Mouse (Mus musculus) heart, embryonic 12.5 days (tissue): ENCODE measurements at regions not wholly inside any gene's neighbourhood (a gene's known extent, or its start where the extent isn't known, plus 50 kb on each side); places are given as distances from the start of the nearest gene placed in this dataset.
A peak's percentile ranks its signal among the peaks of the same experiment; 100 is the strongest.
"Not testable (repeated sequence)": the region's sequence is repeated elsewhere in the genome, so short reads cannot be mapped to it uniquely, and the experiment has no call there.

Experiments used
- ATAC-seq: fragments of 200-750 bp; cut with Nextera tagmentation; 2 replicates; pipeline ENCODE4 v1.8.0; 2017; ENCODE audit warnings: moderate TSS enrichment, moderate library complexity; ENCODE audit not compliant: insufficient number of reproducible peaks, low FRiP score
- H3K27ac ChIP-seq: fragments of 300-500 bp; sonication (generic); 2 replicates; pipeline ENCODE4 v1.5.1; 2016; ENCODE audit warnings: mild to moderate bottlenecking, moderate library complexity; ENCODE audit not compliant: poor library complexity, severe bottlenecking
- H3K27me3 ChIP-seq: fragments of 300-500 bp; sonication (generic); replicated peaks from 2 replicates; pipeline ENCODE4 v1.6.1; 2016; ENCODE audit warnings: mild to moderate bottlenecking, moderate library complexity
- H3K36me3 ChIP-seq: fragments of 300-500 bp; sonication (generic); 2 replicates; pipeline ENCODE4 v1.6.1; 2016; ENCODE audit warnings: mild to moderate bottlenecking, moderate library complexity
- H3K4me1 ChIP-seq: fragments of 300-500 bp; sonication (generic); replicated peaks from 2 replicates; pipeline ENCODE4 v1.6.1; 2016; ENCODE audit warnings: mild to moderate bottlenecking
- H3K4me2 ChIP-seq: fragments of 300-500 bp; sonication (generic); 2 replicates; pipeline ENCODE4 v1.6.1; 2016; ENCODE audit warnings: mild to moderate bottlenecking, moderate library complexity
- H3K4me3 ChIP-seq: fragments of 300-500 bp; sonication (generic); 2 replicates; pipeline ENCODE4 v1.5.1; 2016; ENCODE audit warnings: mild to moderate bottlenecking
- H3K9ac ChIP-seq: fragments of 300-500 bp; sonication (generic); 2 replicates; pipeline ENCODE4 v1.6.1; 2016; ENCODE audit warnings: mild to moderate bottlenecking, moderate library complexity
- H3K9me3 ChIP-seq: fragments of 300-500 bp; sonication (generic); replicated peaks from 2 replicates; pipeline ENCODE4 v1.6.1; 2016; ENCODE audit warnings: mild to moderate bottlenecking, moderate library complexity
- WGBS: fragments of 180-500 bp; shearing (Covaris S2); methylation state at CpG from one replicate; pipeline ENCODE4 v1.1.7; 2016; 5-methylcytosine and 5-hydroxymethylcytosine counted together

DNA sequence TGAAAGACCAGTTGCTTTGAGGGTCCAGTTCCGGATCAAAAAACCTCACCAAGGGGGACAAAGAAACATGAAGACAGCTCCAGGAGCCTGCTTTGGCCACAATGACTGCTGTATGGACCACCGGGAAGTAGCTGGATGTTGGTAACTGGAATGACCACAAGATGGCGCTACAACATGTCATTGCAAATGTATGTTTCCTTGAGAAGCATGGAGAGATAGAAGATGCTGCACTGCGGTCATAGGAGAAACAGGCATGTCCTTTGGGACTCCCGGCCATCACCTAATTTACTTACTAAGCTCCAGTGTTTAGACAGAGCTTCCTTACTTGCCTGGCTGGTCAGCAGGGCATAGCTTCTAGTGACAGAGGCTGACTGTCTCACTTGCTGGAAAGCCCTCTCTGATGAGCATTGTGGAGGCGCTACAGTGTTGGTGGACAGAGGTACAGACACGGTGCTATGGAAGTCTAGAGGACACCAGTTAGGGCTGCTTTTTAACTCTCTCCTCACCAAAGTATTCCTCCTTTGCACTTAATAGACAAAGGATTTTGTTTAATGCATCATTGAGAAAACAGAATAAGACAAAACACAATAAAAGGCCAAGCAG lies 118.2 kb downstream of the Tcp10c start:
- H3K9ac ChIP-seq: no peak overlapping the region
- H3K4me1 ChIP-seq: peaks cover 19% of the 10 kb centered on the region
- no peak overlapping the region for H3K27ac ChIP-seq
- H3K27me3 ChIP-seq: no peaks in the 10 kb centered on the region
- no peak for ATAC-seq
- no peaks in the 10 kb centered on the region for H3K9me3 ChIP-seq
- 13% methylated on average over 7 of the region's 7 CpGs for WGBS
- no peak overlapping the region for H3K4me3 ChIP-seq
- no peak overlapping the region for H3K4me2 ChIP-seq
- no peaks in the 10 kb centered on the region for H3K36me3 ChIP-seq

- H3K4me1 ChIP-seq: peaks cover 30% of the 10 kb centered on the region
- no peak overlapping the region for H3K27ac ChIP-seq
- no peaks in the 10 kb centered on the region for H3K27me3 ChIP-seq
- H3K9me3 ChIP-seq: no peaks in the 10 kb centered on the region
- H3K36me3 ChIP-seq: no peaks in the 10 kb centered on the region
- no peak overlapping the region for H3K4me2 ChIP-seq
- no peak overlapping the region for H3K4me3 ChIP-seq
- WGBS: 53% methylated on average over 14 of the region's 14 CpGs
- ATAC-seq: no peak
- H3K9ac ChIP-seq: no peak overlapping the region
Measured at GRCm38 (mm10) chr17:13474310-13475094, 120.1 kb downstream of the Tcp10c start.

DNA sequence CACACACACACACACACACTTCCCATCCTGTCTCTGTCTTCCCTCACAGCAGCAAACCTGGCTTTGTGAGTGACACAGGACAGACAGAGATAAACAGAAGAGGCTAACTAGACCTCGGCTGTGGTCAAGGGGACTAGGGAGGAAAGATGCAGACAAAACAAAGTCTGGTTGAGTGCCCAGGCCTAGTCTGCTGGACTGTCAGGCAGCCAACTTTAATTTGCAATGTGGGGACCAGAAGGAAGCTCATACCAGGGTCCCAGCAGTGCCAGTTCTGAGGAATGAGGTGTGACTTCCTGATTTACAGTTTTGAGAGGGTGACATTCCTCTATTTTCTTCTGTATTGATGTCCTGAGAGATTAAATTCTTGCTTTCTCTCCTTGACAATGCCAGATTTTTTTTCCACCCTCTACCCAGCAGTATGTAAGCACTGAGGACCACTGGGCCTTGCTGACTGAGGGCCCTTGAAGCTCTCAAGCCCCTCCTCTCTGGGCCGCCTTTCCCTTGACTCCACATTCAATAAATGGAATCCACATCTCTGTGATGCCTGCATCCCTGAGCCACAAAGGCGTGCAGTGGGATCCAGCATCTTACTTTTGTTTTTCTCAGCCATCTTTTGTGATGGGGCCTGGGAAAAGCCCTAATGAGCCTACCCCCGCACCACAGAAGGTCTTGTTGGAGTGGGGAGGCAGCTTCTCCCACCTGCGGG lies 124.6 kb downstream of the Tcp10c start:
- H3K9me3 ChIP-seq: no peaks in the 10 kb centered on the region
- no peaks in the 10 kb centered on the region for H3K36me3 ChIP-seq
- H3K27me3 ChIP-seq: no peaks in the 10 kb centered on the region
- H3K4me2 ChIP-seq: no peak overlapping the region
- peaks cover 44% of the 10 kb centered on the region for H3K4me1 ChIP-seq
- ATAC-seq: no peak
- 30% methylated on average over 5 of the region's 5 CpGs for WGBS
- H3K27ac ChIP-seq: peak overlapping the region; percentile 2; the same call in 1 of the 2 replicates
- H3K9ac ChIP-seq: no peak overlapping the region
- H3K4me3 ChIP-seq: no peak overlapping the region

- 45% methylated on average over 11 of the region's 12 CpGs for WGBS
- Histone ChIP-seq H3K4me1 (peaks cover 38% of the 10 kb centered on the region), H3K9me3 (no peaks in the 10 kb centered on the region), H3K4me3 (no peak overlapping the region), H3K27me3 (no peaks in the 10 kb centered on the region), H3K9ac (peak overlapping the region; percentile 18; the same call in 1 of the 2 replicates), H3K27ac (0 out of 2 replicates have a peak overlapping the region, but pooled peaks have one; percentile 2), H3K4me2 (no peak overlapping the region), H3K36me3 (no peaks in the 10 kb centered on the region)
- no peak for ATAC-seq
Measured at GRCm38 (mm10) chr17:13479572-13480063, 125.2 kb downstream of the Tcp10c start.

GRCm38 (mm10) chr17:13481445-13482085 lies 127.2 kb downstream of the Tcp10c start:
- H3K4me3 ChIP-seq: no peak overlapping the region
- no peaks in the 10 kb centered on the region for H3K36me3 ChIP-seq
- H3K27me3 ChIP-seq: no peaks in the 10 kb centered on the region
- ATAC-seq: no peak
- no peak overlapping the region for H3K4me2 ChIP-seq
- H3K9me3 ChIP-seq: no peaks in the 10 kb centered on the region
- H3K27ac ChIP-seq: no peak overlapping the region
- WGBS: 66% methylated on average over 7 of the region's 7 CpGs
- H3K9ac ChIP-seq: no peak overlapping the region
- H3K4me1 ChIP-seq: peaks cover 35% of the 10 kb centered on the region

DNA sequence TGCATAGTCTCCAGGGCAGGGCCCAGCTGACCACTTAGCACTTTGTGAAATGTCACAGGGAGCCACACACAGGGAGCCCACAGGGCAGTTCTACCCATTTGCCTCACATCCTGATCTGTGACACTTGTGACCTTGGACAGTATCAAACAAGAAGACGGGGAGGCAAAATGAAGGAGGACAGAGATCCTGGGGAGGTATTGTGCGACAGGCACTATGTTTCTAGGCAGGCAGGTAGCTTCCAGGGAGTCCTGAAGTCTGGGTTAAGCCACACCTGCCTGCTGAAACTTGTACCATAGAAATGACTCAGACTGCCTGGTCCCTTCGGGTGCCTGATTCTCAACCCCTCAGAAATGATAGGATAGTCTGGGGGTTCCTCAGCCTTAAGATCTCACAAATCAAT lies 127.8 kb downstream of the Tcp10c start:
- Histone ChIP-seq H3K27ac (no peak overlapping the region), H3K9me3 (no peaks in the 10 kb centered on the region), H3K4me2 (no peak overlapping the region), H3K9ac (no peak overlapping the region), H3K36me3 (no peaks in the 10 kb centered on the region), H3K27me3 (no peaks in the 10 kb centered on the region), H3K4me1 (peaks cover 36% of the 10 kb centered on the region), H3K4me3 (no peak overlapping the region)
- no peak for ATAC-seq
- WGBS: 80% methylated on average over 3 of the region's 3 CpGs

- Histone ChIP-seq H3K4me1 (peaks cover 31% of the 10 kb centered on the region), H3K9ac (no peak overlapping the region), H3K9me3 (no peaks in the 10 kb centered on the region), H3K4me2 (no peak overlapping the region; the same call in 1 of the 2 replicates), H3K4me3 (no peak overlapping the region), H3K36me3 (no peaks in the 10 kb centered on the region), H3K27me3 (no peaks in the 10 kb centered on the region), H3K27ac (peak overlapping the region; percentile 94)
- 45% methylated on average over 10 of the region's 10 CpGs for WGBS
- ATAC-seq: peak; percentile 89
Measured at GRCm38 (mm10) chr17:13487291-13488215, 133.2 kb downstream of the Tcp10c start.

DNA sequence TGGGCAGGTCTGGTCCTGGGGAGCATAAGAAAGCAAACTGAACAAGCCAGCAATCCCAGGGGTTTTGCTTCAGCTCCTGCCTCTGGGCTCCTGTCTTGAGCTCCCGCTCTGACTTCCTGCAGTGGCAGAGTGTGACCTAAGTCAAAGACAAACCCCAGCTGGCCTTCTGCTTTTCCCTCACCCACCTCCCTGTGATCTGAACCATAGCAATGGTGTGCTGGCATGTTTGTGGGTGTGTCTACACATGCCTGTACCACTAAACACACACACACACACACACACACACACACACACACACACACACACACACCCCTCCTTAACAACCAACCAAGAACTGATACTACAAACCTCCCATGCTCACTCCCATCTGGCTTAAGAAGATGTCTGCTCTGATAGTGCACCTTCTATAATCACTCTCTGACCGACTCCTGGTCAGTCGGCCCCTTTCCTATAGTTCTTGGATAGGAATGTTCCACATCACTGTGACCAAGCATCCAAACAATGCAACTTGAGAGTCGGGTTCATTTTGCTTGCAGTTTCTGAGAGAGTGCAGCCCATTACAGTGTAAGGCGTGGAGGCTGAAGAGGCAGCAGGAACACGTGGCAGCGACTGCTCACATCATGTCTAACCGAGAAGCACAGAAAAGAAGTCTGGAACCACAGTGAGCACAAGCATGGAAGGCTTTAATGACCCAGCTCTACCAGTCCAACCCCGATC lies 134.4 kb downstream of the Tcp10c start:
- Histone ChIP-seq H3K4me3 (no peak overlapping the region), H3K4me1 (peaks cover 33% of the 10 kb centered on the region), H3K36me3 (no peaks in the 10 kb centered on the region), H3K9ac (no peak overlapping the region), H3K9me3 (no peaks in the 10 kb centered on the region), H3K27me3 (no peaks in the 10 kb centered on the region), H3K27ac (peak overlapping the region; percentile 94), H3K4me2 (0 out of 2 replicates have a peak overlapping the region, but pooled peaks have one; percentile 32)
- ATAC-seq: 0 out of 2 replicates have a peak, but pooled peaks have one; percentile 12
- WGBS: 47% methylated on average over 9 of the region's 9 CpGs

DNA sequence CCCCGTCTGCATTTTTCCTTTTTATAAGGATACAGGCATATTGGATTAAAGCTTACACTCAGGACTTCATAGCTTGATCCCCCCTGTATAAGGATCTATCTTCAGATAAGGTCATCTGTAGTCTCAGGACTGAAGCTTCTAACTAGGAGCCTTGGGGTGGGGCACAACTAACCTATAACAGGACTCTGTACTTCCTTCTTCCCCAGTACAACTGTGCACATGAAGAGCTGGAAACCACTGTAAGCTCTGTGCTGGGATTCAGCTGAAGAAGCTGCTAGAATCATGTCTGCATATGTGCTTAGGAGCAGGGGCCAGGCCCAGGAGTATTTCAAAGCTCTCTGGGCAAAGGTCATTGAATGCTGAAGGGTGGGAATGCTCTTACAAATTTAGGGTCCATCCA lies 137.9 kb downstream of the Tcp10c start:
- H3K4me3 ChIP-seq, H3K9me3 ChIP-seq, H3K27me3 ChIP-seq, H3K9ac ChIP-seq, H3K36me3 ChIP-seq, H3K27ac ChIP-seq, ATAC-seq, H3K4me2 ChIP-seq: not testable (repeated sequence)
- WGBS: 70% methylated on average over 1 of the region's 1 CpGs
- peaks cover 31% of the 10 kb centered on the region for H3K4me1 ChIP-seq
